In genomic region chr11:7864116-7864515, GRCm38 (mm10) we compare ENCODE assay signal across 23 mouse cellular contexts.
"Had no signal": no experiment of that assay in that cellular context is flagged by ENCODE, and none has a peak within 500 bp of the region (broad histone marks: within the 10 kb centered on the region; RNA-seq: fewer than 3 reads in every experiment).

No protein-coding gene starts in this region.

- H3K9me3 ChIP-seq: forebrain, embryonic 15.5 days; heart, embryonic 10.5 days; heart, embryonic 13.5 days; heart, embryonic 15.5 days; hindbrain, embryonic 13.5 days; hindbrain, embryonic 15.5 days; limb, embryonic 10.5 days; limb, embryonic 12.5 days; liver, embryonic 13.5 days; liver, embryonic 15.5 days had no signal

- ATAC-seq: forebrain, embryonic 15.5 days; forebrain, postnatal 0 days; hindbrain, postnatal 0 days; intestine, embryonic 16.5 days; liver, postnatal 0 days had no signal

- H3K4me1 ChIP-seq: forebrain, embryonic 15.5 days; heart, embryonic 10.5 days; heart, embryonic 13.5 days; heart, embryonic 15.5 days; hindbrain, embryonic 13.5 days; hindbrain, embryonic 15.5 days; limb, embryonic 10.5 days; limb, embryonic 12.5 days; liver, embryonic 13.5 days; liver, embryonic 15.5 days had no signal

- H3K9ac ChIP-seq: forebrain, embryonic 15.5 days; forebrain, postnatal 0 days; heart, embryonic 13.5 days; heart, embryonic 15.5 days; hindbrain, embryonic 13.5 days; hindbrain, embryonic 15.5 days; limb, embryonic 12.5 days; liver, embryonic 13.5 days; liver, embryonic 15.5 days; liver, postnatal 0 days had no signal

- DNase-seq: forebrain, postnatal 0 days; gastrocnemius, postnatal 14 days; gastrocnemius, postnatal 36 days; heart, adult 18-20 months; heart, postnatal 14 days; heart, postnatal 36 days; liver; liver, embryonic 13.5 days; liver, postnatal 0 days had no signal

- H3K36me3 ChIP-seq: forebrain, embryonic 15.5 days; heart, embryonic 10.5 days; heart, embryonic 13.5 days; heart, embryonic 15.5 days; hindbrain, embryonic 13.5 days; hindbrain, embryonic 15.5 days; limb, embryonic 10.5 days; limb, embryonic 12.5 days; liver, embryonic 13.5 days; liver, embryonic 15.5 days had no signal

- H3K27me3 ChIP-seq: forebrain, embryonic 15.5 days; heart, embryonic 13.5 days; heart, embryonic 15.5 days; hindbrain, embryonic 13.5 days; hindbrain, embryonic 15.5 days; limb, embryonic 12.5 days; liver, embryonic 13.5 days; liver, embryonic 15.5 days had no signal

- H3K4me3 ChIP-seq: forebrain, embryonic 15.5 days; heart, embryonic 10.5 days; heart, embryonic 13.5 days; heart, embryonic 15.5 days; hindbrain, embryonic 13.5 days; hindbrain, embryonic 15.5 days; layer of hippocampus, adult 2 months; left cerebral cortex, adult 2 months; limb, embryonic 10.5 days; limb, embryonic 12.5 days; liver, embryonic 13.5 days; liver, embryonic 15.5 days had no signal

- H3K27ac ChIP-seq: forebrain, embryonic 15.5 days; heart, embryonic 10.5 days; heart, embryonic 13.5 days; heart, embryonic 15.5 days; hindbrain, embryonic 13.5 days; hindbrain, embryonic 15.5 days; hindbrain, postnatal 0 days; layer of hippocampus, adult 2 months; left cerebral cortex, adult 2 months; limb, embryonic 10.5 days; limb, embryonic 12.5 days; liver, embryonic 13.5 days; liver, embryonic 15.5 days had no signal

- H3K4me2 ChIP-seq: forebrain, embryonic 15.5 days; heart, embryonic 13.5 days; heart, embryonic 15.5 days; hindbrain, embryonic 13.5 days; hindbrain, embryonic 15.5 days; limb, embryonic 12.5 days; liver, embryonic 11.5 days; liver, embryonic 13.5 days; liver, embryonic 15.5 days had no signal
